Mouse (Mus musculus) brain, embryonic 14.5 days (tissue): ENCODE measurements around the gene Lmna.

Experiments used
- CTCF ChIP-seq: fragments of 200-500 bp; IDR thresholded peaks from 2 replicates; pipeline ENCODE4 v1.5.1; 2012; ENCODE audit warnings: inconsistent platforms, mild to moderate bottlenecking, moderate library complexity, borderline replicate concordance; ENCODE audit not compliant: insufficient read depth, insufficient read length; ENCODE audit errors: extremely low read depth
- POLR2A ChIP-seq: fragments of 200-500 bp; IDR thresholded peaks from 2 replicates; pipeline ENCODE4 v1.6.1; 2012; ENCODE audit warnings: mild to moderate bottlenecking, inconsistent platforms, borderline replicate concordance; ENCODE audit not compliant: poor library complexity, insufficient read depth, insufficient read length, severe bottlenecking; ENCODE audit errors: extremely low read depth

GRCm38 (mm10) chr3:88452246-88452645 is 57.5 kb downstream of the Lmna start:
- no peak for TF ChIP-seq POLR2A
- TF ChIP-seq CTCF = no peak
